Mouse (Mus musculus): ENCODE measurements around the gene Olfr1453.
"Not testable (repeated sequence)": the region's sequence is repeated elsewhere in the genome, so short reads cannot be mapped to it uniquely, and the experiment has no call there.

The Olfr1453 gene

DNA sequence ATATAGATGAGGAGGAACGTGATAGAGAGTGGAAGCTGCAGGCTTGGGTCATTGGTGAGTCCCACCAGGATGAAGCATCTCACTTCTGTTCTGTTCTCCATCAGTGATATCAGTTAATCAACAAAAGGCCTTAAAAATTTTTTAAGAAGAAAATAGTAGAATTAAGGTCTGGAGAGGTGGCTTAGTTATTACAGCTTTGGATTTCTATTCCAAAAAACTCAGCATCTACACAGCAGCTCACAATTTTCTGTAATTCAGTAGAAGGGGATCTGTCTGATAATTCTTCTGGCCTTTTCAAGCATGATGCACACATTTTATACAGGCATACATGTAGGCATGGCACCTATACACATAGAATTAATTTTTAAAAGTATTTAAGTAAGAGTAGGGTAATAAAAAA, at the start of gene Olfr1453:
Gene Olfr1453, minus strand, starts transcription at position 101 of the 400 bp plus-strand sequence.
- Histone ChIP-seq H3K9me3 (ENCODE audit: low read length) (no peaks in the 10 kb centered on the region), H3K4me3 (replicated peaks; ENCODE audit: low read length) (no peak within 1 kb of the TSS), H3K4me1 (replicated peaks; ENCODE audit: low read depth, low read length) (no peaks in the 10 kb centered on the region), H3K27me3 (ENCODE audit: insufficient read depth, low read length) (no peaks in the 10 kb centered on the region), H3K36me3 (ENCODE audit: insufficient read depth, low read length) (no peaks in the 10 kb centered on the region)
- TF ChIP-seq POU5F1 (IDR thresholded peaks at IDR 0.05; ENCODE audit: borderline replicate concordance, low read length) (no peak), CTCF (conservative IDR thresholded peaks at IDR 0.05; ENCODE audit: low read length) (no peak)

DNA sequence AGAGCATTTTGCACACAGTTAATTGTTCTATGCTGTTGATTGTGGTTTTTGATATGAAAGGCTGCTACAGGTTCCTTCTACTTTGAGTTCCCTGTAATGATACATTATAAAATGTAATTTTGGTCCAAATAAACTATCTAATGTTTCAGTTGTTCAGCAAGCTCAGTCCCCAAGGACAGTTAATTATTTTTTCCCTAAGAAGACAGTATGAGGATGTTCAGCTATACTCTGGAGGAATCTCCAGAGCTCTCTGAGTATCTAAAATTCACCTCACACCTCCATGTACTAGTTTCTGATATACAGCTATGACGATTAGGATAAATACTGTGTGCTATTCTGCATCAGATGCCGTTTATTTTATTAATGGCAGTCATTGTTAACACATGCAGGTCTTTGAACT, 32.2 kb upstream of the Olfr1453 start, which contains the start of gene Olfr1454:
Gene Olfr1454, plus strand, starts transcription at position 301 of the 400 bp plus-strand sequence.
- Histone ChIP-seq H3K4me1 (replicated peaks; ENCODE audit: low read depth, low read length) (no peaks in the 10 kb centered on the region), H3K9me3 (ENCODE audit: low read length) (peaks cover 5% of the 10 kb centered on the region; the same call in 1 of the 2 replicates), H3K4me3 (replicated peaks; ENCODE audit: low read length) (no peak within 1 kb of the TSS), H3K27me3 (ENCODE audit: insufficient read depth, low read length) (no peaks in the 10 kb centered on the region), H3K36me3 (ENCODE audit: insufficient read depth, low read length) (no peaks in the 10 kb centered on the region)
- TF ChIP-seq CTCF (conservative IDR thresholded peaks at IDR 0.05; ENCODE audit: low read length) (no peak), POU5F1 (IDR thresholded peaks at IDR 0.05; ENCODE audit: borderline replicate concordance, low read length) (no peak), NANOG (IDR thresholded peaks at IDR 0.05; ENCODE audit: borderline replicate concordance, low read length) (no peak)

DNA sequence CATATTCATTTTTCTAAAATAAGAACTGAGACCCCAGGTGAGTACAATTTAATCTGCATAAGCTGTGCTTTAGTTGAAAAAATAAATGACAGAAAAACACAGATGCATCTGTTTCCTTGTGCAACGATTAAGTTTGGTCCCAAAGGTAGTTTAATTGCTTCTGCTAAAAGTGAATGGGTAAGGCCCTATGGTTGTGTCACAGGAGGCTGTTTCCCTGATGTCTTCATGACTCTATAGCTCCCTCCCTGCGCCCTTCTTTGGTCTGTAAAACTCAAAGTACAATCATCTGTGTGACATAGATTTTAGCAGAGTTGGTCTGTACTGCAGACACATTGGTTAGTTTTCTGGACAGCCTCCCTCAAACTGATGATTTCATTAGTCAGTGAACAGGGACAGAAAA, 33.4 kb downstream of the Olfr1453 start, which contains the start of gene Olfr1451:
Gene Olfr1451, plus strand, starts transcription at position 301 of the 400 bp plus-strand sequence.
- no peaks in the 10 kb centered on the region for H3K27me3 ChIP-seq (ENCODE audit: insufficient read depth, low read length)
- TF ChIP-seq CTCF (conservative IDR thresholded peaks at IDR 0.05; ENCODE audit: low read length) (no peak), POU5F1 (IDR thresholded peaks at IDR 0.05; ENCODE audit: borderline replicate concordance, low read length) (no peak), NANOG (IDR thresholded peaks at IDR 0.05; ENCODE audit: borderline replicate concordance, low read length) (no peak)
- no peak within 1 kb of the TSS for H3K4me3 ChIP-seq (replicated peaks; ENCODE audit: low read length)
- peaks cover 10% of the 10 kb centered on the region; the same call in 1 of the 2 replicates for H3K9me3 ChIP-seq (ENCODE audit: low read length)
- H3K36me3 ChIP-seq (ENCODE audit: insufficient read depth, low read length): no peaks in the 10 kb centered on the region
- no peaks in the 10 kb centered on the region for H3K4me1 ChIP-seq (replicated peaks; ENCODE audit: low read depth, low read length)

DNA sequence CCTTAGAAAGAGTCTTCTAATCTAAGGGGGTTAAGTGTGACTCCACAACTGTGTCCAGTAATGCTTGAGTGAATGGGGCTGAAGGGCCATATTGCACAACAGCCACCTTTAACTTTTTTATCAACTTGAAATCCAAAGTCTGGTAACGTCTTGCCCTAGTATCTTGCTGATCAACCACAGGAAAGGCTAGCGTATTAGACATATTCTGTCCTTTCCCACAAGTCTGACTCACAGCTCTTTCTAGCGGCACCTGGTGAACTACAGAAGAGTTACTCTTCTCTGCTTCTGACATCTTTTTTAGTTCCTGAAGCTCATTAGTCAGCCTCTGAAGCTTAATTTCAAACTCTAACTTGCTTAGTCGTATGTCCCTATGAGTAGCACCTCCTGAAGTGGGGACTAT, 35.8 kb downstream of the Olfr1453 start:
- not testable (repeated sequence) for H3K4me1 ChIP-seq (replicated peaks; ENCODE audit: low read depth, low read length); H3K27me3 ChIP-seq (ENCODE audit: insufficient read depth, low read length); H3K4me3 ChIP-seq (replicated peaks; ENCODE audit: low read length); H3K36me3 ChIP-seq (ENCODE audit: insufficient read depth, low read length)
- H3K9me3 ChIP-seq (ENCODE audit: low read length): peaks cover 29% of the 10 kb centered on the region
